Mouse (Mus musculus): ENCODE results near the gene Ap3b1.

Gene Ap3b1

DNA sequence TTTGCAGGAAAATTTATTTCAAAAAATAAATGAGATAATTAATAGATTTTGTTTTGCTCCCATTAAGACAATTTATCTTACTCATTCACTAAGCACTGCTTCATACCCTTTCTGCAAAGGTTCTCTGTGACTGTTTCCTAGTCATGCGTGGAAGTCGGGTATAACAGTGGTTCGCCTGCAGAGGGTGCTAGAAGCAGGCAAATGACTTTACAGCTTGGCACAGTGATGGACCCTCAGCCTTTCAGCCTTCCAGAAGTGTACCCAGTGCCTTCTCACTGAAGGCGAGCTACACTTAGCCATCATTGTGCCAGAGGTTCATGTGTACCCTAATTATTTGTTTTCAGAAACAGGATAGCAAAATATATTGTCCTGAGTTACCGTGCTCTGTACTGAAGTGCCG is 92.5 kb downstream of the Ap3b1 start:
- peak; percentile 42 for DNase-seq (ENCODE audit: low read depth, low spot score)

GRCm38 (mm10) chr13:94454131-94454530 is 95.4 kb downstream of the Ap3b1 start:
- DNase-seq (ENCODE audit: low read depth, low spot score), result no peak

DNA sequence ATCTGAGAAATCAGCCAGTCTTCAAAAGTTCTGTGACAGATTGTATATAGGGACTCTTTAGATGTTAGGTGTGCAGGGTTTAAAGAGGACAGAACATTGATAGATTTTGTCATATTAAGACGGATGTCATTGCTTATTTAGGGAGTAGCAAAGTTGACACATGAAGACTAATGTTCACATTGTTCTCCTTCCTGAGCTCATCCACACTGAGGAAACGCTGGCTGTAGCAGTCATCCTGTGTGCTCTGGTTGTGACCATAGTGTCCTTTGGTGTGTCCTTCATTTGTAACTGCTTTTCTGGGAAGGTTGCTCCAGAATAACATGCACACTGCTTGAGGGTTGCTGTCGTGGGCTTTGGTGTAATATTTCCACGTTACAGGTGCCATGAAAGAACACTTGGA is 100.4 kb downstream of the Ap3b1 start:
- no peak for DNase-seq (ENCODE audit: low read depth, low spot score)

- DNase-seq (ENCODE audit: low read depth, low spot score), result no peak
These were observed 105.5 kb downstream of the Ap3b1 start for GRCm38 (mm10) chr13:94464221-94464620.

DNA sequence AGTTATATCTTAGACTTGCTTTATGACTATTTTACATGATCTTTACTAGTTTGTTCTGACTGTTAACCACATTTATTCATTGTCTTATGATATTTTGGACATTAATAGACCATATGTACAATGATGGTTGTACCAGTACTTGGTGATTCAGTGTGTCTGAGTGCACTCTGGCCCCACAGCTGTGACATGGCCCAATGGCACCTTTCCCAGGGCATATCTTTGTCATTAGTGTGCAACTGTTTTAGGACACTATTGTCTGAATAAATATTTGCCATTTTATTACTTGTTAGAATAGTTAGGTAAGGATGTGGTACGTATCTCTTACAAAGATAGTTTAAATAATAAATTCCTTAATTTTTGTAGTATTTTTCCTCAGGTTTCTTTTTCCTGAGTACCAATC is 109.8 kb downstream of the Ap3b1 start:
- no peak for DNase-seq (ENCODE audit: low read depth, low spot score)

- no peak for DNase-seq (ENCODE audit: low read depth, low spot score)
These were observed 112.4 kb downstream of the Ap3b1 start for GRCm38 (mm10) chr13:94471009-94471672.

GRCm38 (mm10) chr13:94476208-94476607 is 117.4 kb downstream of the Ap3b1 start:
- DNase-seq (ENCODE audit: low read depth, low spot score), result no peak

GRCm38 (mm10) chr13:94480256-94480655 is 121.5 kb downstream of the Ap3b1 start:
- no peak for DNase-seq (ENCODE audit: low read depth, low spot score)

DNA sequence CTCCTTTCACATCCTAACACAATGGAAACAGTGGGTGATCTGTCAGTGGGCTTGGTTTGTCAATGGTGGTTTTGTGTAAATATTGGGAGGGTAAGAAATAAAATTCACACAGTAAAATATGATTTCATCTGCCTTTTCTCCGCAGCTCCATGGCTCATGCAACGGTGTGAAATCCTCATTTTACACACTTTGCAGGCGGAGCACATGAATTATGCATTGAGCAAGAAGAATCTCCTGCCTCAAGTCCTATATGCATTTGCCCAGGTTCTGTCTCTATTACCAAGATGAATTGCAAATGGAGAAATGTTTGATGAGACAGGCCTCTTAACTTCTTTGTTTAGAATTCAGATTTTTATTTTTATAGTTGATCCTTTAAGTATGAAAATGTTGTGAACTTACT is 131.9 kb downstream of the Ap3b1 start:
- DNase-seq (ENCODE audit: low read depth, low spot score), result no peak

DNA sequence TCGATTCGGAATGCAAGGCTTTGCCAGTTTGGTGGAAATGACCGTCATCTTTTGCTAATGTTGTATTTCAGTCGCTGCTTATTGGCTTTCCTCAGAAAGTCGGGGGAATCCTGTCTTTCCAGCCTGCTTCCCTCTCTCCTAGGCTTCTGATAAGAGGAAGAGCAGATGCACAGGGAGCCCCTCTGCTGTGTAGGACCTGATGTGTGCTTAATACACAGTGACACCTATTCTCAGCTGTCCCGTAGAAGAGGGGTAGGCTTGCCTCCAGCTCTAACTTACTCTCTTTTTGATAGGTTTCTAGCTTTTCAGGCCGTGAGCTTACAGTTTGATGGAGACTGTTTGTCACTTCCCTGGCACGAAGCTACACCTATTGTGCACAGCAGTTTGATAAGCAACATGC is 132.4 kb downstream of the Ap3b1 start:
- DNase-seq (ENCODE audit: low read depth, low spot score), result no peak

DNA sequence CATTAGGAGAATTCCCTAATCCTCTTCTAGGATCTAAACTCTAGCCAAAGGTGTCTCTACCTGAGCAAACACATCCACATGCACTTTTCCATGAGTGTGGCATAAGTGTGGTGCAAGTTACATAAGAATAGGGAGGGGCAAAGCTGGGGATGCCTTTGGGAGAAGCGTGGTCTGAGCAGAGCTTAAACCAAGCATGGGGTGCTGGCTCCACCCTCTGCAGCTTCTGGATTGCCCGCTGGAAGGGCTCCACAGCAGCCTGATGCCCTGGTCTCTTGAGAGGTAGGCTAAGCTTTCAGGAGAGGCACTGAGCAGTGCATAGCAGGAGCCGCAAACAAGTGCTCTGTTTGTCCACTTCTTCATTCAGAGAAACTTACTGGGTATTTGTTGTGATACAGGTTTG is 138.8 kb downstream of the Ap3b1 start:
- DNase-seq (ENCODE audit: low read depth, low spot score), result no peak

- DNase-seq (ENCODE audit: low read depth, low spot score), result no peak
These were observed 147.7 kb downstream of the Ap3b1 start for GRCm38 (mm10) chr13:94506411-94506810.

DNA sequence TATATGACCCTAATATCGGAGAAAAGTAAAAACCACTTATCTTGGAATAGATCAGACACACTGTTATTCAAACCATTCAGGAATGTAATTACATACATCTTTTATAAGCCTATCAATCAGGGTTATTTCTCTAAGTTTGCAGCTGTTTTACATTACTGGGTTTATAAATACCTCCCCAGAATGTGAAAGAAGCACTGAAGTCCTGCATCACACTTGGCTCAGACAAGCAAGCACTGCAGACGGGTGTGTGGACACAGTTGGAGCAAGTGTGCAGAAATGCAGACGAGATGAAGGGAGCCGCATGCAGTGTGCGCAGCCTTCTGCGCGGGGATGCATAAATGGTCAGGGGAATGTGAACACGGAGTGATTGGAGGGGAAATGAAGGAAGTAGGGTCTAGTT is 149.6 kb downstream of the Ap3b1 start:
- DNase-seq (ENCODE audit: low read depth, low spot score), result no peak

GRCm38 (mm10) chr13:94513157-94513767 is 154.5 kb downstream of the Ap3b1 start:
- DNase-seq (ENCODE audit: low read depth, low spot score), result no peak

- DNase-seq (ENCODE audit: low read depth, low spot score), result no peak
These were observed 155.1 kb downstream of the Ap3b1 start for GRCm38 (mm10) chr13:94513898-94514297.

DNA sequence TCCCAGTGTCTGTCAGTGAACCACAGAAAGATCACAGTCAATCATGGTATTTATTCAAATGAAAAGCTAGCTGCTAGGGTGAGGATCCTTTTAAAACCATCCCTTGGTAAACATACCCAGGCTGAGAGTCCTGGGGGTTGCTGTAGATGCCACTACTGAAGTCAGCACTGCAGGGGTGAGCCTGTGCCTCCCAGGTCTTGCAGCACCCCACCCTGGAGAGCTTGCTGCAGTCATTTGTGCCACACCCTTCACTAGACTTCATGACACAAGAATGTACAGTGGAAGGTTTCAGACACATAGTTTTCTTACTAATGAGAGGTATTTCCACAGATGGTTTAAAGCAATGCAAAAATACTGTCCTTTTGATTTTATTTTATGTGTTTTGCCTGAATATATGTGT is 156.2 kb downstream of the Ap3b1 start:
- no peak for DNase-seq (ENCODE audit: low read depth, low spot score)

- DNase-seq (ENCODE audit: low read depth, low spot score), result no peak
These were observed 157.8 kb downstream of the Ap3b1 start for GRCm38 (mm10) chr13:94516532-94516931.

DNA sequence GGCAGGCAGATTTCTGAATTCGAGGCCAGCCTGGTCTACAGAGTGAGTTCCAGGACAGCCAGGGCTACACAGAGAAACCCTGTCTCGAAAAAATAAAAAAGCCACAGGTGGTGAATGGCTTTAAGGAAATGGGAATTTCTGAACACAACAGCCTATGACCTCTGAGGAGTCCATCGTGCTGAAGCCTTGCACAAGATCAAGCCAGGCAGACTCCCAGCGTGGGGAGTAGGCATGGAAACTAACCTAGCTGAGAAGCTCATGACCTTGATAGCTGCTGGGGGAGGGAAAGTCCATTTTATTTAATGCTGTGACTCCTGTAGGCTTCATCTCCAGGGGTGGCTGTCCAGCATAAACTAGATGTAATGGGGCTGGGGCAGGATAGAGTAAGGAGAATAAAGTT is 159.4 kb downstream of the Ap3b1 start:
- DNase-seq (ENCODE audit: low read depth, low spot score), result no peak

- no peak for DNase-seq (ENCODE audit: low read depth, low spot score)
These were observed 160.5 kb downstream of the Ap3b1 start for GRCm38 (mm10) chr13:94519276-94519675.

- no peak for DNase-seq (ENCODE audit: low read depth, low spot score)
These were observed 164.5 kb downstream of the Ap3b1 start for GRCm38 (mm10) chr13:94523213-94523612.

- DNase-seq (ENCODE audit: low read depth, low spot score), result no peak
These were observed 166.0 kb downstream of the Ap3b1 start for GRCm38 (mm10) chr13:94524669-94525238.

- DNase-seq (ENCODE audit: low read depth, low spot score), result no peak
These were observed 170.4 kb downstream of the Ap3b1 start for GRCm38 (mm10) chr13:94529138-94529537.

GRCm38 (mm10) chr13:94533516-94533915 is 174.8 kb downstream of the Ap3b1 start:
- no peak for DNase-seq (ENCODE audit: low read depth, low spot score)
